Mouse (Mus musculus): ENCODE measurements around the gene Sh3kbp1. TPM values are rescaled to one million over a fixed set of nuclear protein-coding genes. Genes with fewer than 3 reads are reported as not detected.

Gene Sh3kbp1
- total and polyA plus RNA-seq, 3 experiments = 45.4 to 85.8 (median 48.2) TPM

GRCm38 (mm10) chrX:159860841-159861530, 233.9 kb downstream of the Sh3kbp1 start:
- Histone ChIP-seq H3K36me3 (replicated peaks in 1 of 2; ENCODE audit: control insufficient read depth in 1 of 2, insufficient read depth in 1 of 2, low read length in 1 of 2) (peaks cover 0 to 10% of the 10 kb centered on the region in 2 experiments), H3K4me2 (ENCODE audit: insufficient read depth, low read depth, poor library complexity, severe bottlenecking) (no peak overlapping the region), H3K79me2 (replicated peaks; ENCODE audit: control insufficient read depth, extremely low read depth, insufficient read depth, poor library complexity, severe bottlenecking) (0 out of 2 replicates have a peak, but pooled peaks cover 2% of the 10 kb centered on the region), H3K4me1 (ENCODE audit: control insufficient read depth in 1 of 2, insufficient read depth in 2 of 2) (no peaks in the 10 kb centered on the region), H3K27ac (ENCODE audit: insufficient read depth, low read depth) (no peak overlapping the region), H3K9me3 (replicated peaks; ENCODE audit: low read length) (no peaks in the 10 kb centered on the region), H3K4me3 (replicated peaks in 1 of 3; ENCODE audit: low read depth in 2 of 3, low read length in 2 of 3, poor library complexity in 1 of 3) (no peak overlapping the region), H3K27me3 (replicated peaks) (no peaks in the 10 kb centered on the region), H3K9ac (ENCODE audit: insufficient read depth, low read depth) (no peak overlapping the region)
- in situ Hi-C loops (cut with MboI; ENCODE audit: low pct_ligation_motif_present, low pct_unique_long_range_greater_than_20kb, low sequenced_read_pairs) = no loop called here
- dilution Hi-C loops (cut with MboI; ENCODE audit: extremely low pct_ligation_motif_present, extremely low pct_unique_long_range_greater_than_20kb, low sequenced_read_pairs) = no loop called here
- DNase-seq (ENCODE audit: extremely low read depth) = no peak
- TF ChIP-seq POLR2A (IDR thresholded peaks at IDR 0.05; ENCODE audit: low read depth, low read length) = no peak
- TF ChIP-seq MAX (IDR thresholded peaks at IDR 0.05; ENCODE audit: low read length) = no peak
- no peak for TF ChIP-seq RCOR1 (conservative IDR thresholded peaks at IDR 0.05; ENCODE audit: low read depth, low read length)
- TF ChIP-seq ZKSCAN1 (IDR thresholded peaks at IDR 0.05; ENCODE audit: borderline replicate concordance, low read depth, low read length) = no peak
- TF ChIP-seq ETS1 (conservative IDR thresholded peaks at IDR 0.05; ENCODE audit: low read depth, low read length) = no peak
- TF ChIP-seq JUN (IDR thresholded peaks at IDR 0.05; ENCODE audit: insufficient read depth, low read depth, low read length) = no peak
- TF ChIP-seq SMC3 (IDR thresholded peaks at IDR 0.05; ENCODE audit: low read depth, low read length) = no peak
- TF ChIP-seq POLR2AphosphoS2 (IDR thresholded peaks at IDR 0.05; ENCODE audit: low read depth, low read length) = no peak
- no peak for TF ChIP-seq USF1 (IDR thresholded peaks at IDR 0.05; ENCODE audit: low read depth, low read length)
- no peak for TF ChIP-seq SIN3A (IDR thresholded peaks at IDR 0.05; ENCODE audit: low read length)
- TF ChIP-seq IRF4 (IDR thresholded peaks at IDR 0.05; ENCODE audit: low read depth, low read length) = no peak
- TF ChIP-seq MAFK (IDR thresholded peaks at IDR 0.05; ENCODE audit: insufficient replicate concordance, low read length) = no peak
- no peak for TF ChIP-seq ELF1 (IDR thresholded peaks at IDR 0.05; ENCODE audit: low read depth, low read length)
- TF ChIP-seq BHLHE40 (IDR thresholded peaks at IDR 0.05; ENCODE audit: low read depth, low read length) = no peak
- TF ChIP-seq HCFC1 (IDR thresholded peaks at IDR 0.05; ENCODE audit: low read depth, low read length) = no peak
- TF ChIP-seq KAT2A (IDR thresholded peaks at IDR 0.05; ENCODE audit: insufficient replicate concordance, low read length) = no peak
- no peak for TF ChIP-seq E2F4 (IDR thresholded peaks at IDR 0.05; ENCODE audit: insufficient replicate concordance, low read depth, low read length)
- no peak for TF ChIP-seq UBTF (IDR thresholded peaks at IDR 0.05; ENCODE audit: low read depth, low read length)
- TF ChIP-seq TBP (conservative IDR thresholded peaks at IDR 0.05; ENCODE audit: low read depth, low read length) = no peak

GRCm38 (mm10) chrX:159867660-159868059, 240.6 kb downstream of the Sh3kbp1 start:
- dilution Hi-C loops (cut with MboI; ENCODE audit: extremely low pct_ligation_motif_present, extremely low pct_unique_long_range_greater_than_20kb, low sequenced_read_pairs) = no loop called here
- TF ChIP-seq RCOR1 (conservative IDR thresholded peaks at IDR 0.05; ENCODE audit: low read depth, low read length) (no peak), ZMIZ1 (IDR thresholded peaks at IDR 0.05; ENCODE audit: low read depth, low read length) (no peak), ELF1 (IDR thresholded peaks at IDR 0.05; ENCODE audit: low read depth, low read length) (no peak), RAD21 (IDR thresholded peaks at IDR 0.05; ENCODE audit: low read depth, low read length) (no peak), KAT2A (IDR thresholded peaks at IDR 0.05; ENCODE audit: insufficient replicate concordance, low read length) (no peak)

More at GRCm38 (mm10) chrX:159867660-159868059, 240.6 kb downstream of the Sh3kbp1 start:
- Histone ChIP-seq H3K27me3 (replicated peaks) (no peaks in the 10 kb centered on the region), H3K79me2 (replicated peaks; ENCODE audit: control insufficient read depth, extremely low read depth, insufficient read depth, poor library complexity, severe bottlenecking) (no peaks in the 10 kb centered on the region), H3K4me1 (ENCODE audit: control insufficient read depth in 1 of 2, insufficient read depth in 2 of 2) (peaks cover 0 to 10% of the 10 kb centered on the region in 2 experiments; a peak in 2 of 4 replicates), H3K9me3 (replicated peaks; ENCODE audit: low read length) (no peaks in the 10 kb centered on the region), H3K36me3 (replicated peaks in 1 of 2; ENCODE audit: control insufficient read depth in 1 of 2, insufficient read depth in 1 of 2, low read length in 1 of 2) (peaks cover 2 to 27% of the 10 kb centered on the region in 2 experiments), H3K9ac (ENCODE audit: insufficient read depth, low read depth) (no peak overlapping the region), H3K4me3 (replicated peaks in 1 of 3; ENCODE audit: low read depth in 2 of 3, low read length in 2 of 3, poor library complexity in 1 of 3) (no peak overlapping the region), H3K4me2 (ENCODE audit: insufficient read depth, low read depth, poor library complexity, severe bottlenecking) (no peak overlapping the region), H3K27ac (ENCODE audit: insufficient read depth, low read depth) (no peak overlapping the region)
- DNase-seq (ENCODE audit: extremely low read depth) = no peak
- in situ Hi-C loops (cut with MboI; ENCODE audit: low pct_ligation_motif_present, low pct_unique_long_range_greater_than_20kb, low sequenced_read_pairs) = no loop called here
